Mouse (Mus musculus): ENCODE measurements at regions not wholly inside any gene's neighbourhood (a gene's known extent, or its start where the extent isn't known, plus 50 kb on each side); places are given as distances from the start of the nearest gene placed in this dataset.

- Histone ChIP-seq H3K9me3 (peaks cover 14% of the 10 kb centered on the region; the same call in 1 of the 2 replicates), H3K4me1 (peaks cover 4% of the 10 kb centered on the region), H3K27me3 (replicated peaks) (peaks cover 60% of the 10 kb centered on the region), H3K36me3 (replicated peaks; ENCODE audit: low read length) (no peaks in the 10 kb centered on the region), H3K4me3 (replicated peaks) (no peak overlapping the region)
- no peak for TF ChIP-seq GATA1 (IDR thresholded peaks at IDR 0.05; ENCODE audit: borderline replicate concordance, low read length)
- no peak for TF ChIP-seq FLI1 (IDR thresholded peaks at IDR 0.05; ENCODE audit: low read length)
Measured at GRCm38 (mm10) chr2:92830134-92830533, 84.8 kb upstream of the Syt13 start.

- peaks cover 4% of the 10 kb centered on the region for H3K4me1 ChIP-seq
- peaks cover 66% of the 10 kb centered on the region for H3K27me3 ChIP-seq (replicated peaks)
- H3K36me3 ChIP-seq (replicated peaks; ENCODE audit: low read length) = no peaks in the 10 kb centered on the region
- no peak for TF ChIP-seq GATA1 (IDR thresholded peaks at IDR 0.05; ENCODE audit: borderline replicate concordance, low read length)
- TF ChIP-seq FLI1 (IDR thresholded peaks at IDR 0.05; ENCODE audit: low read length) = no peak
- H3K4me3 ChIP-seq (replicated peaks) = no peak overlapping the region
- H3K9me3 ChIP-seq = peaks cover 13% of the 10 kb centered on the region; the same call in 1 of the 2 replicates
Measured at GRCm38 (mm10) chr2:92831784-92832183, 83.1 kb upstream of the Syt13 start.

DNA sequence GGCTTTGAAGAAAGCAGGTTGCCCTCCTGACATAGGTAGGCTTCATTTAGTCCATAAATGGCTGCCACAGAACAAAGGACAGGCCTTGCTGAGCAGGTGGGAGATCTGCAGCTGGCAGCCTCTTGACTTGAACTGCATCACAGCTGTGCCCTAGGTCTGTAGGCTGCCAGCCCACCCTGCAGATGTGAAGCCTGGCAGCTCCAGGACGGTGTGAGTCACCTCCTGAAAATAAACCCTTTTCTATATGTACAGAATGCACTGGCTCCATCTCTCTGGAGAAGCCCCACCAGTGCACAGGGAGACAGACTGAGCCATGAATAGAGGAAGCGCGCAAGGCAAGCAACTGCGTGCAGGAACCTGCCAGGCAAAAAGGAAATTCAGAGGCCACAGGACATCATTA lies 78.7 kb upstream of the Syt13 start:
- Histone ChIP-seq H3K27me3 (replicated peaks) (peaks cover 62% of the 10 kb centered on the region), H3K4me3 (replicated peaks) (no peak overlapping the region), H3K36me3 (replicated peaks; ENCODE audit: low read length) (no peaks in the 10 kb centered on the region), H3K4me1 (peaks cover 4% of the 10 kb centered on the region), H3K9me3 (peaks cover 6% of the 10 kb centered on the region; the same call in 1 of the 2 replicates)
- TF ChIP-seq GATA1 (IDR thresholded peaks at IDR 0.05; ENCODE audit: borderline replicate concordance, low read length) (no peak), FLI1 (IDR thresholded peaks at IDR 0.05; ENCODE audit: low read length) (no peak)

GRCm38 (mm10) chr2:92838012-92838411 lies 76.9 kb upstream of the Syt13 start:
- Histone ChIP-seq H3K4me1 (no peaks in the 10 kb centered on the region), H3K4me3 (replicated peaks) (no peak overlapping the region), H3K36me3 (replicated peaks; ENCODE audit: low read length) (no peaks in the 10 kb centered on the region), H3K27me3 (replicated peaks) (peaks cover 58% of the 10 kb centered on the region), H3K9me3 (no peaks in the 10 kb centered on the region)
- TF ChIP-seq FLI1 (IDR thresholded peaks at IDR 0.05; ENCODE audit: low read length) (no peak), GATA1 (IDR thresholded peaks at IDR 0.05; ENCODE audit: borderline replicate concordance, low read length) (no peak)

GRCm38 (mm10) chr2:92840009-92840408 lies 74.9 kb upstream of the Syt13 start:
- no peaks in the 10 kb centered on the region for H3K4me1 ChIP-seq
- no peak overlapping the region for H3K4me3 ChIP-seq (replicated peaks)
- no peaks in the 10 kb centered on the region for H3K9me3 ChIP-seq
- H3K27me3 ChIP-seq (replicated peaks) = peaks cover 59% of the 10 kb centered on the region
- no peak for TF ChIP-seq FLI1 (IDR thresholded peaks at IDR 0.05; ENCODE audit: low read length)
- TF ChIP-seq GATA1 (IDR thresholded peaks at IDR 0.05; ENCODE audit: borderline replicate concordance, low read length) = no peak
- no peaks in the 10 kb centered on the region for H3K36me3 ChIP-seq (replicated peaks; ENCODE audit: low read length)

DNA sequence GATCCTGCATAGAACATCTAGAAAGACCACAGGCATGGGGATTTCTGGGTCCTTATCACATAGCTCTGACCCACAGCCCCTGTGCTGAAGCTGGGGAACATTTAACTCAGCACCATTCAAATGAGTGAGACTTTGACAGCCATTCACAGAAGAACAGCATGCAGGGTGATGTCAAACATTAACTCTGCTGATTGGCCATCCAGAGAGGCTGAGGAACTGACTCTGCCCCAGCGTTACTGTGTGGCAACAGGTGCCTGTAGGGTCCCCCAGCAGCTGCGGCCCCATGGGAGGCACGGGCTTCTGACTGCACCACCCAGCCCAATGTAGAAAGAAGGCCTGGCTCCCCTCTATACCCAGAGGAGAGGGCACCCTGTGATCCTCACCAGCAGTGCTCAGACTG lies 73.3 kb upstream of the Syt13 start:
- Histone ChIP-seq H3K4me3 (replicated peaks) (no peak overlapping the region), H3K4me1 (no peaks in the 10 kb centered on the region), H3K27me3 (replicated peaks) (peaks cover 60% of the 10 kb centered on the region), H3K36me3 (replicated peaks; ENCODE audit: low read length) (no peaks in the 10 kb centered on the region), H3K9me3 (no peaks in the 10 kb centered on the region)
- no peak for TF ChIP-seq GATA1 (IDR thresholded peaks at IDR 0.05; ENCODE audit: borderline replicate concordance, low read length)
- no peak for TF ChIP-seq FLI1 (IDR thresholded peaks at IDR 0.05; ENCODE audit: low read length)

- TF ChIP-seq FLI1 (IDR thresholded peaks at IDR 0.05; ENCODE audit: low read length) (no peak), GATA1 (IDR thresholded peaks at IDR 0.05; ENCODE audit: borderline replicate concordance, low read length) (no peak)
- Histone ChIP-seq H3K27me3 (replicated peaks) (peaks cover 58% of the 10 kb centered on the region), H3K4me3 (replicated peaks) (no peak overlapping the region), H3K36me3 (replicated peaks; ENCODE audit: low read length) (no peaks in the 10 kb centered on the region), H3K9me3 (no peaks in the 10 kb centered on the region), H3K4me1 (no peaks in the 10 kb centered on the region)
Measured at GRCm38 (mm10) chr2:92845061-92845769, 69.7 kb upstream of the Syt13 start.

DNA sequence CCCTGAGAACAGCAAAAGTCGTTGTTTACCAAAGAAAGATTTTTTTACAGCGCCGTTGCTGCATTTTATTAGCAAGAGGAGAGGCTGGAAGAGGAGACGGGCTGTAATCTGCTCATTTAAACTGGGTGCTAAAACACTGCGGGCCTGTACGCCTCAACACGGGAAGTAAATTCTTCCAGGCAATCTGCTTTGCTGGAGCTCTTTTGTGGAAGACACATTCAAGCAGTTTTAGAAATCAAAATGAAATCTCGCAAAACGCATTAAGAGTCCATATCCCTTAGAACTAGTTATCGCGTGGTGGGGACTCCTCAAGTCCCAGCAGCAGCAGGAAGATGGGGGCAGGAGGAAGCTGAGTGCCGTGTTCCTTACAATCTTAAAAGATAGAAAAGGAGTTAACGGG lies 65.9 kb upstream of the Syt13 start:
- H3K36me3 ChIP-seq (replicated peaks; ENCODE audit: low read length) = no peaks in the 10 kb centered on the region
- no peak overlapping the region for H3K4me3 ChIP-seq (replicated peaks)
- H3K9me3 ChIP-seq = no peaks in the 10 kb centered on the region
- H3K27me3 ChIP-seq (replicated peaks) = peaks cover 58% of the 10 kb centered on the region
- TF ChIP-seq GATA1 (IDR thresholded peaks at IDR 0.05; ENCODE audit: borderline replicate concordance, low read length) (no peak), FLI1 (IDR thresholded peaks at IDR 0.05; ENCODE audit: low read length) (no peak)
- H3K4me1 ChIP-seq = no peaks in the 10 kb centered on the region

DNA sequence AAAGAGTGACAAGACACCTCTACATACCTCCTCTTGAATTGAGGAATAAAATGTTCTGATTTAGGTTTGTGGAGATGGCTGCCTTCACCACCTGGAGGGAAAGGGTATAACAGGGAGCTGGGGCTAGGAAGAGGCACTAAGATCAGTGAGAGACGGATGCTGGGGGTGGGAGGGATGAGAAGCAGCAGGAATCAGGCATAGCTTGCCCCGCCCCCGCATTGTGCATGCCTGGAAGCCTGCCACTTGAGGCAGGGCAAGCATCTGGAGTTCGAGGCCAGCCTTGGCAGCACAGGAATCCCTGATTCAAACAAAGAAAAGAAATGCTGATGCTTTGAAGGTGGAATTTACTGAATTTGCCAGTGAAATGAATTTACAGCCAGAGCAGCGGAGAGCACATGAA lies 63.6 kb upstream of the Syt13 start:
- Histone ChIP-seq H3K4me3 (replicated peaks) (no peak overlapping the region), H3K4me1 (no peaks in the 10 kb centered on the region), H3K36me3 (replicated peaks; ENCODE audit: low read length) (no peaks in the 10 kb centered on the region), H3K9me3 (no peaks in the 10 kb centered on the region), H3K27me3 (replicated peaks) (peaks cover 44% of the 10 kb centered on the region)
- TF ChIP-seq FLI1 (IDR thresholded peaks at IDR 0.05; ENCODE audit: low read length) = no peak

DNA sequence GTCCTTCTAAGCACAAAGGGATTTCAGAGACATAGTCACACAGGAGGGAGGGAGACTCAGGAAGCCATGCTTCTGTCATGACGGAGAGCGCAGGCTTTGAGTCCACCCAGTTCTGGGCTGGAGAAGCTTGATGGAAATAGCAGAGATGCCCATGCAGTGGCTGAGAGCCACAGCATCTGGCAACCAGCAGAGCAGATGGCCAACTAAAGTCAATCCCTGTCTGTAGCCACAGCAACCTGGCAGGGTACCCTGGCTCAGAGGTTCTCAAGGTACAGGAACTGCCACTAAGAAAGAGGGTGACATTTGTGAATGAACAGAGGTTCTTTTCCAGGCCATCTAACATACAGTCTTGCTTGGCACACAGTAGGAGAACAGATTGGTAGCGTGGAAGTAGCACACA lies 61.7 kb upstream of the Syt13 start:
- Histone ChIP-seq H3K36me3 (replicated peaks; ENCODE audit: low read length) (no peaks in the 10 kb centered on the region), H3K4me3 (replicated peaks) (no peak overlapping the region), H3K4me1 (no peaks in the 10 kb centered on the region), H3K27me3 (replicated peaks) (peaks cover 36% of the 10 kb centered on the region), H3K9me3 (peaks cover 4% of the 10 kb centered on the region; the same call in 1 of the 2 replicates)
- no peak for TF ChIP-seq GATA1 (IDR thresholded peaks at IDR 0.05; ENCODE audit: borderline replicate concordance, low read length)
- no peak for TF ChIP-seq FLI1 (IDR thresholded peaks at IDR 0.05; ENCODE audit: low read length)

Data from megakaryocyte, embryonic 14.5 days (primary cell).